Mouse (Mus musculus): ENCODE results near the gene Mms19. TPM values are rescaled to one million over a fixed set of nuclear protein-coding genes. Genes with fewer than 3 reads are reported as not detected.

Mms19 gene
- polyA plus RNA-seq, 1 experiment from 2014 or later: 33.4 TPM

- Histone ChIP-seq H3K4me2 (no peak overlapping the region), H3K9ac (ENCODE audit: low read length) (no peak overlapping the region), H3K36me3 (ENCODE audit: control insufficient read depth, insufficient read depth, low read length) (no peaks in the 10 kb centered on the region), H3K27me3 (ENCODE audit: control insufficient read depth, insufficient read depth, low read length) (no peaks in the 10 kb centered on the region), H3K9me3 (ENCODE audit: control insufficient read depth, low read length) (no peaks in the 10 kb centered on the region), H3K27ac (ENCODE audit: low read depth, low read length) (no peak overlapping the region), H3K4me3 (ENCODE audit: low read depth, low read length) (no peak overlapping the region), H3K4me1 (ENCODE audit: control insufficient read depth, insufficient read depth, low read length) (no peaks in the 10 kb centered on the region)
- DNase-seq (ENCODE audit: low spot score, missing footprints): no peak
- ATAC-seq (ENCODE audit: low FRiP score): no peak
- 93% methylated on average over 12 of the region's 12 CpGs for WGBS
Observed at GRCm38 (mm10) chr19:42001253-42001980, 20.5 kb upstream of the Mms19 start.

DNA sequence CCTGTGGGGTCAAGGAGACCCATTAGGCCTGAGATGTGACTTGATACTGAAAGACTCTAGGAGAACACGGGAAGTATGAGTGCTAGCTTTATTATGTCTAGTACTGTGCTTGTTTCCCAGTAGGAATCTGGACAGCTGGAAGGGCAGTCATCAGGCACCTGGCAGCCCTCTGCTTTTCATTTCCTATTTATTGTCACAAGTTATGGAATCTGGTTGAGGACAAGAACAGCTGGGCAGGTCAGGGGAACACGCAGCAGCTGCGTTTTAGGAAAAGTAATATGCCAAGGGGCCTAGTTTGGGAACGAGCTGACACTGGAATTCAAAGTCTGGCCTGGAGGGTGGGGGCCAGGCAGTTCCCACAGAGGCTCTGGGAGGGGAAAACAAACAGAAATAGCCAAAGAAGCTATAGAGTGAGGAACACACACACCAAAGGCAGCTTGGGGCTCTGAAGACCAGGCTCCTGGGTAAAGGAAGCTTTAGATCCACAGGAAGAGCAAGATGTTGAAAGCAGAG, 19.5 kb upstream of the Mms19 start:
- ATAC-seq (ENCODE audit: low FRiP score) (no peak), DNase-seq (ENCODE audit: low spot score, missing footprints) (no peak)
- H3K9me3 ChIP-seq (ENCODE audit: control insufficient read depth, low read length): no peaks in the 10 kb centered on the region
- H3K27ac ChIP-seq (ENCODE audit: low read depth, low read length): no peak overlapping the region
- H3K4me3 ChIP-seq (ENCODE audit: low read depth, low read length): no peak overlapping the region
- no peaks in the 10 kb centered on the region for H3K4me1 ChIP-seq (ENCODE audit: control insufficient read depth, insufficient read depth, low read length)
- no peak overlapping the region for H3K4me2 ChIP-seq
- no peaks in the 10 kb centered on the region for H3K27me3 ChIP-seq (ENCODE audit: control insufficient read depth, insufficient read depth, low read length)
- H3K36me3 ChIP-seq (ENCODE audit: control insufficient read depth, insufficient read depth, low read length): no peaks in the 10 kb centered on the region
- 74% methylated on average over 4 of the region's 4 CpGs for WGBS
- H3K9ac ChIP-seq (ENCODE audit: low read length): no peak overlapping the region

GRCm38 (mm10) chr19:41999688-42000283, 18.8 kb upstream of the Mms19 start:
- Histone ChIP-seq H3K9me3 (ENCODE audit: control insufficient read depth, low read length) (no peaks in the 10 kb centered on the region), H3K27ac (ENCODE audit: low read depth, low read length) (no peak overlapping the region), H3K4me2 (no peak overlapping the region), H3K9ac (ENCODE audit: low read length) (no peak overlapping the region), H3K36me3 (ENCODE audit: control insufficient read depth, insufficient read depth, low read length) (no peaks in the 10 kb centered on the region), H3K4me1 (ENCODE audit: control insufficient read depth, insufficient read depth, low read length) (no peaks in the 10 kb centered on the region), H3K4me3 (ENCODE audit: low read depth, low read length) (no peak overlapping the region), H3K27me3 (ENCODE audit: control insufficient read depth, insufficient read depth, low read length) (no peaks in the 10 kb centered on the region)
- DNase-seq (ENCODE audit: low spot score, missing footprints): no peak
- no peak for ATAC-seq (ENCODE audit: low FRiP score)
- WGBS: 85% methylated on average over 4 of the region's 4 CpGs

- H3K4me2 ChIP-seq: no peak overlapping the region
- H3K9ac ChIP-seq (ENCODE audit: low read length): no peak overlapping the region
- H3K36me3 ChIP-seq (ENCODE audit: control insufficient read depth, insufficient read depth, low read length): no peaks in the 10 kb centered on the region
- 93% methylated on average over 9 of the region's 9 CpGs for WGBS
- no peak for DNase-seq (ENCODE audit: low spot score, missing footprints)
- H3K27ac ChIP-seq (ENCODE audit: low read depth, low read length): no peak overlapping the region
- no peaks in the 10 kb centered on the region for H3K4me1 ChIP-seq (ENCODE audit: control insufficient read depth, insufficient read depth, low read length)
- H3K4me3 ChIP-seq (ENCODE audit: low read depth, low read length): no peak overlapping the region
- H3K9me3 ChIP-seq (ENCODE audit: control insufficient read depth, low read length): no peaks in the 10 kb centered on the region
- no peaks in the 10 kb centered on the region for H3K27me3 ChIP-seq (ENCODE audit: control insufficient read depth, insufficient read depth, low read length)
- no peak for ATAC-seq (ENCODE audit: low FRiP score)
Observed at GRCm38 (mm10) chr19:41998770-41999548, 18.0 kb upstream of the Mms19 start.

- H3K36me3 ChIP-seq (ENCODE audit: control insufficient read depth, insufficient read depth, low read length): no peaks in the 10 kb centered on the region
- H3K9ac ChIP-seq (ENCODE audit: low read length): no peak overlapping the region
- no peaks in the 10 kb centered on the region for H3K9me3 ChIP-seq (ENCODE audit: control insufficient read depth, low read length)
- 90% methylated on average over 10 of the region's 10 CpGs for WGBS
- H3K4me2 ChIP-seq: no peak overlapping the region
- no peaks in the 10 kb centered on the region for H3K27me3 ChIP-seq (ENCODE audit: control insufficient read depth, insufficient read depth, low read length)
- H3K4me1 ChIP-seq (ENCODE audit: control insufficient read depth, insufficient read depth, low read length): no peaks in the 10 kb centered on the region
- H3K27ac ChIP-seq (ENCODE audit: low read depth, low read length): no peak overlapping the region
- no peak for DNase-seq (ENCODE audit: low spot score, missing footprints)
- no peak for ATAC-seq (ENCODE audit: low FRiP score)
- no peak overlapping the region for H3K4me3 ChIP-seq (ENCODE audit: low read depth, low read length)
Observed at GRCm38 (mm10) chr19:41997090-41997489, 16.1 kb upstream of the Mms19 start.

- WGBS: 53% methylated on average over 1 of the region's 1 CpGs
Observed at GRCm38 (mm10) chr19:41995483-41995882, 14.5 kb upstream of the Mms19 start.

DNA sequence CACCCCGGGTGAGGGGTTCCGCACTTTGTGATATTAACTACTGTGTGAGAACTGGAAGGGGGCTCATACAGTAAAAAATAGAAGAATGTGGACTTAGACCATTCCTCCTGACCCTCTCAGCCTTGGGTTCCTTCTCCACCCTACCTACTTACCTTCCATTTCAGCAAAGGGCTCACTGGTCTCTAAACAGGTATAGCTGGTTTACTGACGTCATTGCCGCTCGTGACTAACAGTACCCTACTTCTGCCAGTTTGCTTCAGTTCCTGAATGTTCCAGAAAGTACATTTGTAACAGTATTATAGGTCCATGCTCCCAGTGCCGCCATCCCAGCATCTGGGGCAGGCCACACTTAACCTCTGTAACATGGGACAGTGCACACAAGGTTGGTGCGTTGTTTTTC, 13.1 kb upstream of the Mms19 start:
- Histone ChIP-seq H3K4me1 (ENCODE audit: control insufficient read depth, insufficient read depth, low read length) (no peaks in the 10 kb centered on the region), H3K4me3 (ENCODE audit: low read depth, low read length) (no peak overlapping the region), H3K36me3 (ENCODE audit: control insufficient read depth, insufficient read depth, low read length) (no peaks in the 10 kb centered on the region), H3K27ac (ENCODE audit: low read depth, low read length) (no peak overlapping the region), H3K4me2 (no peak overlapping the region), H3K27me3 (ENCODE audit: control insufficient read depth, insufficient read depth, low read length) (no peaks in the 10 kb centered on the region), H3K9ac (ENCODE audit: low read length) (no peak overlapping the region), H3K9me3 (ENCODE audit: control insufficient read depth, low read length) (no peaks in the 10 kb centered on the region)
- 90% methylated on average over 7 of the region's 7 CpGs for WGBS
- ATAC-seq (ENCODE audit: low FRiP score) (no peak), DNase-seq (ENCODE audit: low spot score, missing footprints) (no peak)

More at GRCm38 (mm10) chr19:41995483-41995882, 14.5 kb upstream of the Mms19 start:
- H3K27me3 ChIP-seq (ENCODE audit: control insufficient read depth, insufficient read depth, low read length): no peaks in the 10 kb centered on the region
- no peaks in the 10 kb centered on the region for H3K9me3 ChIP-seq (ENCODE audit: control insufficient read depth, low read length)
- H3K27ac ChIP-seq (ENCODE audit: low read depth, low read length): no peak overlapping the region
- H3K4me2 ChIP-seq: no peak overlapping the region
- H3K4me1 ChIP-seq (ENCODE audit: control insufficient read depth, insufficient read depth, low read length): no peaks in the 10 kb centered on the region
- no peak for DNase-seq (ENCODE audit: low spot score, missing footprints)
- H3K36me3 ChIP-seq (ENCODE audit: control insufficient read depth, insufficient read depth, low read length): no peaks in the 10 kb centered on the region
- H3K9ac ChIP-seq (ENCODE audit: low read length): no peak overlapping the region
- H3K4me3 ChIP-seq (ENCODE audit: low read depth, low read length): no peak overlapping the region
- ATAC-seq (ENCODE audit: low FRiP score): no peak

GRCm38 (mm10) chr19:41993484-41993883, 12.5 kb upstream of the Mms19 start:
- Histone ChIP-seq H3K4me3 (ENCODE audit: low read depth, low read length) (no peak overlapping the region), H3K4me2 (no peak overlapping the region), H3K27me3 (ENCODE audit: control insufficient read depth, insufficient read depth, low read length) (no peaks in the 10 kb centered on the region), H3K9me3 (ENCODE audit: control insufficient read depth, low read length) (no peaks in the 10 kb centered on the region), H3K9ac (ENCODE audit: low read length) (no peak overlapping the region), H3K27ac (ENCODE audit: low read depth, low read length) (no peak overlapping the region), H3K36me3 (ENCODE audit: control insufficient read depth, insufficient read depth, low read length) (no peaks in the 10 kb centered on the region), H3K4me1 (ENCODE audit: control insufficient read depth, insufficient read depth, low read length) (no peaks in the 10 kb centered on the region)
- WGBS: 87% methylated on average over 6 of the region's 6 CpGs
- DNase-seq (ENCODE audit: low spot score, missing footprints) (no peak), ATAC-seq (ENCODE audit: low FRiP score) (no peak)

DNA sequence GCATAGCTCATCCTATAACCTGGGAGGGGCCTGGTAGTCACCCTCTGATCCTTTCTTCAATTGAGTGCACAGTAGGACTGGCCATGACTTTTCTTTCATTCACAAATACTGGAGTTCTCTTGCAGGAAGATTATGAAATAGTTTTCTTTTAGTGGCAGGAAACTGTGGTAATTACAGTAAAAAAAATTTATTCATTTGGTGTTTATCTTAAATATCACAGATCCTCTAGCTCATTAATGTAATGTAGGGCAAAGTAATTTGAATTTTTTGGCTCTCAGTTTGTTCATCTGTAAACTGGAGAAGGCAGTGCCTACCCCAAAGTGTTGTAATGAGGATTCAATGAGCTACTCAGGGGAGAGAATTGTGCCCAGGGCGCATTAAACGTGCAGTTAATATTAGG, 12.0 kb upstream of the Mms19 start:
- no peaks in the 10 kb centered on the region for H3K9me3 ChIP-seq (ENCODE audit: control insufficient read depth, low read length)
- no peak overlapping the region for H3K9ac ChIP-seq (ENCODE audit: low read length)
- no peaks in the 10 kb centered on the region for H3K36me3 ChIP-seq (ENCODE audit: control insufficient read depth, insufficient read depth, low read length)
- no peak overlapping the region for H3K4me2 ChIP-seq
- DNase-seq (ENCODE audit: low spot score, missing footprints): no peak
- no peak overlapping the region for H3K4me3 ChIP-seq (ENCODE audit: low read depth, low read length)
- no peak overlapping the region for H3K27ac ChIP-seq (ENCODE audit: low read depth, low read length)
- no peaks in the 10 kb centered on the region for H3K4me1 ChIP-seq (ENCODE audit: control insufficient read depth, insufficient read depth, low read length)
- WGBS: 94% methylated on average over 2 of the region's 2 CpGs
- no peak for ATAC-seq (ENCODE audit: low FRiP score)
- no peaks in the 10 kb centered on the region for H3K27me3 ChIP-seq (ENCODE audit: control insufficient read depth, insufficient read depth, low read length)

Measured in midbrain, embryonic 11.5 days (tissue).